Mouse (Mus musculus): Measurements from ENCODE around the gene Ankrd23.
A peak's percentile ranks its signal among the peaks of the same experiment; 100 is the strongest.

The Ankrd23 gene

GRCm38 (mm10) chr1:36513310-36513709 is 23.4 kb downstream of the Ankrd23 start:
- no peak for DNase-seq (ENCODE audit: low spot score)

GRCm38 (mm10) chr1:36512966-36513280 is 23.8 kb downstream of the Ankrd23 start:
- no peak for DNase-seq (ENCODE audit: low spot score)

DNA sequence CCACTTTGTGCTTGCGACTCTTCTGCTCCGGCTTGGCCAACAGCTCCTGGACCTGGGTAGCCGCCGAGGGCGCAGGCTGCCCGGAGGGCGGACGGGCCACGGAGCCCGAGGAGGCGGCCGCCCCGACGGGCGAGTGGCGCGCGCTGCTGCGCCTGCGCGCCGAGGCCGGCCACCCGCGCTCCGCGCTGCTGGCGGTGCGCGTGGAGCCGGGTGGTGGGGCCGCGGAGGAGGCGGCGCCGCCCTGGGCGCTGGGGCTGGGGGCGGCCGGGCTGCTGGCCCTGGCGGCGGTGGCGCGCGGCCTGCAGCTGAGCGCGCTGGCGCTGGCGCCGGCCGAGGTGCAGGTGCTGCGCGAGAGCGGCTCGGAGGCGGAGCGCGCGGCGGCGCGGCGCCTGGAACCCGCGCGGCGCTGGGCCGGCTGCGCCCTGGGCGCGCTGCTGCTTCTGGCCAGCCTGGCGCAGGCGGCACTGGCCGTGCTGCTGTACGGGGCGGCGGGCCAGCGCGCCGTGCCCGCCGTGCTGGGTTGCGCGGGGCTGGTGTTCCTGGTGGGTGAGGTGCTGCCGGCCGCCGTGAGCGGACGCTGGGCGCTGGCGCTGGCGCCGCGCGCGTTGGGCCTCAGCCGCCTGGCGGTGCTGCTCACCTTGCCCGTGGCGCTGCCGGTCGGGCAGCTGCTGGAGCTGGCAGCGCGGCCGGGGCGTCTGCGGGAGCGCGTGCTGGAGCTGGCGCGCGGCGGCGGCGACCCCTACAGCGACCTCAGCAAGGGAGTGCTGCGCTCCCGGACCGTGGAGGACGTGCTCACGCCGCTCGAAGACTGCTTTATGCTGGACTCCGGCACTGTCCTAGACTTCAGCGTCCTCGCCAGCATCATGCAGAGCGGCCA is 24.4 kb downstream of the Ankrd23 start:
- no peak for DNase-seq (ENCODE audit: low spot score)

DNA sequence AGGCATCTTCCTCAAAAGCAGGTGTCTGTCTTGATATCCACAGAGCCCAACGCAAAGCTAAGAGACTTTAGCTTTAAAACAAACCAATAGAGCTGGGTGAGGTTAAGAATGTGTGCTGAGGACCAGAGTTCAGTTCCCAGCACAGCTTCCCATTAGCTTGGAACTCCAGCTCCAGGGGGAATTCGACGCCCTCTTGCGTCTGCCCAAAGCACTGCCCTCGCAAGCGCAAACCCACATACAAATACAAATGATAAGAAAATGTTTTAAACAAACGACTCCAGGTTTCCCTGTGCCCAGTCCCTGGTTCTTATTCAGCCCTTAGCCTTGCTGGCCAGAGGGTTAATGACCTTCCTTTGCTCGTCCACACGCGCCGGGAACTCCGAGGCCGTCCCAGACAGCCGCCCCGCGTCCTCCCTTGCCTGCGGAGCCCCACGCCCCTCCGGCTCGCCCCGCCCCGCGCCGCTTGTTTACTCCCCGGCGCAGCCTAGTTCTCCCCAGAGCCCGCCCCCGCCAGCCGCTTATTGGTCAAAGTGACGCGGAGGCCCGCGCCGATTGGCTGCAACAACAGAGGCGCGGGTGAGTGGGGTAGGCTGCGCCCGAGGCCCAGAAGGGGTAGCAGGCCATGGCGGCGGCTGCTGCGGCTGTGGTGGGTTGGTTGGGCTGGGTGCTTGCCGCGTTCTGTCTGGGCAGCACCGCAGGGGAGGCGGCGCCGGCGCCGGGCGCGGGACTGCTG is 25.2 kb downstream of the Ankrd23 start, which contains the start of gene Cnnm3:
Gene Cnnm3, plus strand, starts transcription at position 579 of the 733 bp plus-strand sequence.
- peak; percentile 99 for DNase-seq (ENCODE audit: low spot score)

DNA sequence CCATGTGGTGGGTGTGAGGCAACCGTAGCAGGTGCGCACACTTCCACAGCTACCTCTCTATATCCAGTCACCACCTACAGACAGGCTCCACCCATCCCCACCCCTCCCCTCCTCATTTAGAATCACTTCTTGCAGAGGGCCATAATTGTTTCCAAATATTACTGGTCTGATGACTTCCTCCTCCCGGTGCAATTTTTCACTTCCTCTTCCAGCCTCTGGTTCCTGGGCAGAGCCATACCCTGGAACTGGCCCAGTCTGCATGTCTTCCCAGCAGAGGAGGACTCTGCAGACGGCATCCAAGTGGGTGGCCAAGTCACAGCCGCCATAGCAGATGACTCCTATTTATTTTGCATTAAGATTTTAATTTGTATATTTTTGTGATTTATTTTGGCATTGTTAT is 28.4 kb downstream of the Ankrd23 start:
- peak; percentile 13 for DNase-seq (ENCODE audit: low spot score)

DNA sequence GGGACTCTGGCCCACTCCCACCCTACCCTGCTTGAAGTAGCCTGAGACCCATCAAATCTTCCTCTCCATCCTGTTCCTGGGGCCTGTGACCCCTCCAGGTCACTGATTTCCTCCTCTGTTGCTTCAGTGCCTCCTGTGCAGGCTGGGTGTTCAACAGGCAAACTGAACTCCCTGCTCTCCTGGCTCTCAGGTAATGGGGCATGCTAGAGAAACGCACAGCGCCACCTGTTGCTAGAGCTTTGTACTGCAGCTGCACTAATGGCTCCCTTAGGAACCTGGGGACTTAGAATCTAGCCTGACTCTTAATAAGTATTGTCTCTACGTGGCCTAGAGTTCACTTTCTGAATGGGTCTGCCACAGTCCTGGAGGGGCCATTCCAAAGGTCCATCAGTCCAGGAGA is 35.4 kb downstream of the Ankrd23 start:
- DNase-seq (ENCODE audit: low spot score), result peak; percentile 71

GRCm38 (mm10) chr1:36497312-36497711 is 39.4 kb downstream of the Ankrd23 start:
- DNase-seq (ENCODE audit: low spot score), result no peak

GRCm38 (mm10) chr1:36496719-36497118 is 40.0 kb downstream of the Ankrd23 start:
- DNase-seq (ENCODE audit: low spot score), result no peak

- no peak for DNase-seq (ENCODE audit: low spot score)
Measured at GRCm38 (mm10) chr1:36493299-36493698, 43.4 kb downstream of the Ankrd23 start.

DNA sequence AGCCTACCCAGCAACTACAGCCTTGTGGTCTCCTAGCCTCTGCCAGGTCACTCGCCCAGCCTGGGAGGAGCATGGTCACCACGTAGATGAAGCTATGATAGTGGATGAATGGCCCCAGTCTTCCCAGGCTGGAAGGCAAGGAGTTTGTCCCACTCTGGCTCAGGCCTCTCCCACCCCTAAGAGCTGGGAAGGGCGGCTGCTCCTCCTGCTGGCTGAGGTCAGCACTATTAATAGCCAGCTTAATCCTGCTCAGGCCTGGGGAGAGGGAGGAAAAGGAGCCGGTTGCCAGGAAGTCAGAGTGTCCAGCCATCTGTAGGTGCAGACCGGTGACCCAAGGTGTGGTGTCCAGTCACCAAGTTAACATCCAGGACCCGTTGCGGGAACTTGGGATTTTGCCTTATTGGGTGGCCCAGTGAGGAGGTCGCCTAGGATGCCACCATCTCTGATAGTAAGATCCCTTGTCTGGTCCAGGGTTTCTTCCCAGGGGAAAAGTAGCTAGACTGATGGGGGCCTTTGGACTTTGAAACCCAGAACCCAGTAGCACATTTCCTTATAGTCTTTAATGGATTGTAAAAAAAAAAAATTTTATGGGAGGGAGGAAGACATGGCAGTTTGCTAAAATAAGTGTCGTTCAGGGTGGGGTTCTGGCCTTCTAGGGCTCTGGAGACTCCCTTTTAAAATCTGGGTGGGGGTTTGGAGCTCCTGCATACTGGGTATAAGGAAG is 44.1 kb downstream of the Ankrd23 start:
- DNase-seq (ENCODE audit: low spot score), result peak; percentile 61

DNA sequence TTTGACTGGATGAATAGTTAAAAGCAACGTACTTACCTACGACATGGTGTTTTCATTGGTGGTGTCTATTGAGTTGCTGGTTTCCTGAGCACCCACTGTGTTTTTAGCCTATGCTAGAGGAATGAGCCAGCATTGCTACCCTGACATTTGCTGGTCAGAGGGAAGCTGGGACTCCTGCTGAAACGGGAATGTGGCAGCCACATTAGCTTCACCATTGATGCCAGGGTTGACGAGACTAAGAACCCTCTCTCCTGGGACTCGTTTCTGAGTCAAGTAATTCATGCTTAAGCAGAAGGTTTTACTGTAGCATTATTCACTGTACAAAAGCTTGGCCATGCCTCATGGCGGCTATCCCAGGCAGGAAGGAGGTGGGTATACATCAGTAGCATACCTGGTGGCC is 47.0 kb downstream of the Ankrd23 start:
- DNase-seq (ENCODE audit: low spot score), result no peak

- DNase-seq (ENCODE audit: low spot score), result no peak
Measured at GRCm38 (mm10) chr1:36487111-36487510, 49.6 kb downstream of the Ankrd23 start.

GRCm38 (mm10) chr1:36485080-36485479 is 51.6 kb downstream of the Ankrd23 start:
- DNase-seq (ENCODE audit: low spot score), result no peak

DNA sequence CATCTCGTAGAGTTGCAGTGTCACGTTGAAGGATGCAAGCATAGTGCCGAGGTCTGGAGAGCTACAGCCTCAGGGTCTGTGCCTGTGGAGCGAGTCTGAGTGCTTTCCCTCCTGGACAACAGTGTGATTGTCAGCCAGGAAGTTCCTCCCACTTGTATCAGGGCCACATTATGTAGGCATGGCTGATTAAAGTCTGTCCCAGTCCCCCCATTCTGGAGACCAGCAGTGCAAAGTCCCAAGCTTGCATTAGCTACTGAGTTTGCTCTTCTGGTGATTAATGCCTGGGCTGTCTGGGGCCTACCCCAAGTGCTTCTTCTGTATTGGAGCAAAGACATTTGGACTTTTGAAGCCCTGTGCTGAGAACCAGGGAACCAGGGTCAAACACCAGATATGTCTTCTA is 52.9 kb downstream of the Ankrd23 start:
- DNase-seq (ENCODE audit: low spot score), result no peak
